Mouse (Mus musculus): ENCODE results near the gene Gtf2h3. TPM values are rescaled to one million over a fixed set of nuclear protein-coding genes. Genes with fewer than 3 reads are reported as not detected.
A peak's percentile ranks its signal among the peaks of the same experiment; 100 is the strongest.
"Not testable (repeated sequence)": the region's sequence is repeated elsewhere in the genome, so short reads cannot be mapped to it uniquely, and the experiment has no call there.

Gtf2h3 gene
- polyA plus RNA-seq, 1 experiment, result 9.6 TPM

- Histone ChIP-seq H3K4me1 (ENCODE audit: control insufficient read depth, insufficient read depth, low read length) (peaks cover 12% of the 10 kb centered on the region), H3K27ac (ENCODE audit: insufficient read depth, low read depth, low read length) (peak overlapping the region; percentile 60; the same call in 1 of the 2 replicates), H3K4me3 (ENCODE audit: insufficient read depth, low read length) (no peak overlapping the region; the same call in 1 of the 2 replicates)
- no peak for TF ChIP-seq POLR2A (IDR thresholded peaks at IDR 0.05; ENCODE audit: borderline replicate concordance, low read depth, low read length)
- TF ChIP-seq CTCF (IDR thresholded peaks at IDR 0.05; ENCODE audit: low read depth, low read length), result no peak
Observed at GRCm38 (mm10) chr5:124539905-124540304, 39.0 kb upstream of the Gtf2h3 start.

GRCm38 (mm10) chr5:124540383-124540786 lies 38.6 kb upstream of the Gtf2h3 start, which contains the start of gene Tmed2:
Tmed2 (plus strand) TSS chr5:124540695.
- H3K4me1 ChIP-seq (ENCODE audit: control insufficient read depth, insufficient read depth, low read length), result peaks cover 12% of the 10 kb centered on the region
- peak within 1 kb of the TSS; percentile 89 for H3K27ac ChIP-seq (ENCODE audit: insufficient read depth, low read depth, low read length)
- peak within 1 kb of the TSS; percentile 82 for H3K4me3 ChIP-seq (ENCODE audit: insufficient read depth, low read length)
- TF ChIP-seq CTCF (IDR thresholded peaks at IDR 0.05; ENCODE audit: low read depth, low read length), result no peak
- no peak for TF ChIP-seq POLR2A (IDR thresholded peaks at IDR 0.05; ENCODE audit: borderline replicate concordance, low read depth, low read length)

GRCm38 (mm10) chr5:124540905-124541601 lies 37.9 kb upstream of the Gtf2h3 start:
- Histone ChIP-seq H3K4me1 (ENCODE audit: control insufficient read depth, insufficient read depth, low read length) (peaks cover 12% of the 10 kb centered on the region), H3K4me3 (ENCODE audit: insufficient read depth, low read length) (peak overlapping the region; percentile 82), H3K27ac (ENCODE audit: insufficient read depth, low read depth, low read length) (peak overlapping the region; percentile 89)
- TF ChIP-seq CTCF (IDR thresholded peaks at IDR 0.05; ENCODE audit: low read depth, low read length) (no peak), POLR2A (IDR thresholded peaks at IDR 0.05; ENCODE audit: borderline replicate concordance, low read depth, low read length) (no peak)

GRCm38 (mm10) chr5:124541602-124541973 lies 37.4 kb upstream of the Gtf2h3 start:
- Histone ChIP-seq H3K4me3 (ENCODE audit: insufficient read depth, low read length) (peak overlapping the region; percentile 82), H3K4me1 (ENCODE audit: control insufficient read depth, insufficient read depth, low read length) (peaks cover 12% of the 10 kb centered on the region), H3K27ac (ENCODE audit: insufficient read depth, low read depth, low read length) (peak overlapping the region; percentile 89)
- TF ChIP-seq POLR2A (IDR thresholded peaks at IDR 0.05; ENCODE audit: borderline replicate concordance, low read depth, low read length) (no peak), CTCF (IDR thresholded peaks at IDR 0.05; ENCODE audit: low read depth, low read length) (no peak)

- not testable (repeated sequence) for H3K27ac ChIP-seq (ENCODE audit: insufficient read depth, low read depth, low read length); H3K4me3 ChIP-seq (ENCODE audit: insufficient read depth, low read length); H3K4me1 ChIP-seq (ENCODE audit: control insufficient read depth, insufficient read depth, low read length)
Observed at GRCm38 (mm10) chr5:124550737-124551136, 28.2 kb upstream of the Gtf2h3 start.

- H3K4me1 ChIP-seq (ENCODE audit: control insufficient read depth, insufficient read depth, low read length); H3K27ac ChIP-seq (ENCODE audit: insufficient read depth, low read depth, low read length): not testable (repeated sequence)
- H3K4me3 ChIP-seq (ENCODE audit: insufficient read depth, low read length), result peak overlapping the region; percentile 97
Observed at GRCm38 (mm10) chr5:124551349-124552093, 27.4 kb upstream of the Gtf2h3 start.

- TF ChIP-seq POLR2A (IDR thresholded peaks at IDR 0.05; ENCODE audit: borderline replicate concordance, low read depth, low read length) (no peak), CTCF (IDR thresholded peaks at IDR 0.05; ENCODE audit: low read depth, low read length) (no peak)
- Histone ChIP-seq H3K27ac (ENCODE audit: insufficient read depth, low read depth, low read length) (peak overlapping the region; percentile 53), H3K4me3 (ENCODE audit: insufficient read depth, low read length) (peak overlapping the region; percentile 97), H3K4me1 (ENCODE audit: control insufficient read depth, insufficient read depth, low read length) (peaks cover 5% of the 10 kb centered on the region; the same call in 1 of the 2 replicates)
Observed at GRCm38 (mm10) chr5:124552094-124552472, 26.9 kb upstream of the Gtf2h3 start.

- TF ChIP-seq CTCF (IDR thresholded peaks at IDR 0.05; ENCODE audit: low read depth, low read length) (no peak), POLR2A (IDR thresholded peaks at IDR 0.05; ENCODE audit: borderline replicate concordance, low read depth, low read length) (no peak; the same call in 1 of the 2 replicates)
- Histone ChIP-seq H3K4me3 (ENCODE audit: insufficient read depth, low read length) (peak within 1 kb of the TSS; percentile 97), H3K4me1 (ENCODE audit: control insufficient read depth, insufficient read depth, low read length) (peaks cover 5% of the 10 kb centered on the region; the same call in 1 of the 2 replicates), H3K27ac (ENCODE audit: insufficient read depth, low read depth, low read length) (peak within 1 kb of the TSS; percentile 61)
Observed at GRCm38 (mm10) chr5:124552558-124553307, 26.2 kb upstream of the Gtf2h3 start, which contains the start of gene Ddx55. Ddx55 (plus strand) TSS chr5:124552864.

- H3K4me3 ChIP-seq (ENCODE audit: insufficient read depth, low read length), result peak overlapping the region; percentile 97
- peaks cover 5% of the 10 kb centered on the region; the same call in 1 of the 2 replicates for H3K4me1 ChIP-seq (ENCODE audit: control insufficient read depth, insufficient read depth, low read length)
- no peak for TF ChIP-seq CTCF (IDR thresholded peaks at IDR 0.05; ENCODE audit: low read depth, low read length)
- TF ChIP-seq POLR2A (IDR thresholded peaks at IDR 0.05; ENCODE audit: borderline replicate concordance, low read depth, low read length), result no peak
- H3K27ac ChIP-seq (ENCODE audit: insufficient read depth, low read depth, low read length), result no peak overlapping the region
Observed at GRCm38 (mm10) chr5:124553607-124554006, 25.3 kb upstream of the Gtf2h3 start.

Data from bone marrow macrophage, adult 2 months (primary cell).